Mouse (Mus musculus) T-helper 2 cell (primary cell): Measurements from ENCODE around the gene Usp6nl.

Source experiments
- in situ Hi-C: fragments of 300-600 bp; cut with MboI, MseI; formaldehyde crosslinking; loops from one replicate; pipeline ENCODE4 v1.15.1; 2025; ENCODE audit warnings: high pct_unique_total_duplicates

The Usp6nl gene

DNA sequence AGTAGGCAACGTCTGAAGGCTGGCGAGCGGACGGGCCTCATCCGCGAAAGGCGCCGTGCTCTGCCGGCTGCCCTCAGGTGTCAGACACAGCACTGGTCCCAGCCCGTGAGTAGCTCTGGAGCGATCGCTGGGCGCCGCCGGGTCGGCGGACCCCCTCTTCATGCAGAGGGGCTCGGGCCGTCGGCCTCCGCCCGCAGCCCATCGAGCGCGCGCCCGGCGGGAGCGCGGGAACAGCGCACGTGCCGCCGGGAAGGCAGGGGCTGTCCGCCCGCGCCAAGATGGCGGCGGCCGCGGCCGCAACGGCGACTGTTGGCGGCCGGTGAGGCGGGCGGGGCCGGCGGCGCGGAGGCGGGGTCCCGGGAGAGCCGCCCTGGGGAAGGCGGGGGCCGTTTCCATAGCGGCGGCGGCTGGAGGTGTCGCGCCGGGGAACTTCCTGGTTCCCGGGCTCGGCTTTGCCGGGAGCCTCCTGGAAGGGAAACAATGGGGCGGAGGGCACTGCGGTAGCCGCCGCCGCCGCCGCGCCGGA lies at the start of gene Usp6nl:
Gene Usp6nl, plus strand, starts transcription at position 292 of the 526 bp plus-strand sequence.
- in situ Hi-C loops = loop anchor here (25.0 kb wide), 1 partner anchor 1410 kb away; the partner anchor contains the start of gene Phyh

DNA sequence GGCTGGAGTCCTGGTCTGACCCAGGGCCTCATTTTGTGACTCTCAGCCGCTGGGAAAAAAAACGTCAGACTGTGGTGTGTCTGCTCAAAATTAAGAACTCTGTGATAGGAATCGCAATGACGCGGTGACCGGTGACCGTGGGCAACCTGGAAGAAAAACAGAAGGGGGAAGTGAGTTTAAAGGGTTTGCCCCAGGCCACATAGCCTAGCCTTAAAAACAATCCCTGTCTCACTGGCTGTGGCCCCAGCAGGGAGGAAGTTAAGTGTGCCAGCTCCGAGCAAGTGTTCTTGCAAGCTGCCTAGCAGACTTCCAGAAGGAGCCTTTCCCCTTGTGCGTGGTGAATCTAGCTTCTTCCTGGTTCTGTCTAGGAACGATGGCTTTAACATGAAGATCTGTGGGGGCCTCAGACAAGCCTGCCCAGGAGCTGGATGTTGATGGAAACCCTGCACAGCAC lies 49.0 kb upstream of the Usp6nl start:
- in situ Hi-C loops = no loop called here

- in situ Hi-C loops = loop anchor here (25.0 kb wide), 1 partner anchor 858 kb away; no protein-coding TSS in a partner anchor
Measured at GRCm38 (mm10) chr2:6278813-6279530, 43.5 kb upstream of the Usp6nl start.

- in situ Hi-C loops = loop anchor here (25.0 kb wide), 1 partner anchor 858 kb away; no protein-coding TSS in a partner anchor
Measured at GRCm38 (mm10) chr2:6279614-6280301, 42.7 kb upstream of the Usp6nl start.

DNA sequence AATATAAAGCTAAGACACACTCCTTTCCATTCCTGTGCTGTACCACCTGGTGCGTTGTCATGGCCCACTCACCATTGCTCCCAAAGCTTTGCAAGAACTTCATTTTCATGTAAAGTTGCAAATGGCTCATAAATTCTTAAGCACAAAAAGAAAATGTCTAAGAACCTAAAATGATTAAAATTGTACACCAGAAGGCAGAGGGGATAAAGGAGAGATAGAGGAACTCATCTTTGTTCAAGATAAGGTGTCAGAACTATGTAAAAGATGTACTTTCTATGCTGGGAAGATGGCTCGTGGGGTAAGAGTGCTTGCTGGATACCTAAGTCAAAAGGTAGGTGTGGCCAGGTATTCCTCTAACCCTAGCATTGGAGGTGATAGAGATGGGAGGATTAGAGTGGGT lies 38.9 kb upstream of the Usp6nl start:
- in situ Hi-C loops = loop anchor here (25.0 kb wide), 1 partner anchor 854 kb away; no protein-coding TSS in a partner anchor

- in situ Hi-C loops = loop anchor here (25.0 kb wide), 1 partner anchor 853 kb away; no protein-coding TSS in a partner anchor
Measured at GRCm38 (mm10) chr2:6284784-6285183, 37.7 kb upstream of the Usp6nl start.

DNA sequence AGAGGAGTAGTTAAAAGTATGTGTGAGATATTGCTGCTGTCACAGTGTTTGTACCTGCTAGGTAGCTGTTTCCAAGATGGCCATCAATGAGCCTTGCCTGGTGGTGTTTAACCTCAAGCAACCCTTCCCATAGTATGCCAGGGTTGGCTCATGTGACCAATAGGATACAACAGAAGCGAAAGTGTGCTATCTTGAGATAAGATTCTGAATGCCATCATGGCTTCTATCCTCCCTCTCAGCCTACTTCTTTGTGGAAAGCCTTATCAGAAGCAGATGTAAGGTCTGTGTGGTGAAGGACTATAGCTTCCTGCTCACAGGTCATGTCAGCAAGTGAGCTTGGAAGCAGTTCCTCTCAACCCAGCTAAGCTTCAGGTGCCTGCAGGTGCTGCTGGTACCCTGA lies 36.7 kb upstream of the Usp6nl start:
- in situ Hi-C loops = loop anchor here (25.0 kb wide), 1 partner anchor 852 kb away; no protein-coding TSS in a partner anchor

DNA sequence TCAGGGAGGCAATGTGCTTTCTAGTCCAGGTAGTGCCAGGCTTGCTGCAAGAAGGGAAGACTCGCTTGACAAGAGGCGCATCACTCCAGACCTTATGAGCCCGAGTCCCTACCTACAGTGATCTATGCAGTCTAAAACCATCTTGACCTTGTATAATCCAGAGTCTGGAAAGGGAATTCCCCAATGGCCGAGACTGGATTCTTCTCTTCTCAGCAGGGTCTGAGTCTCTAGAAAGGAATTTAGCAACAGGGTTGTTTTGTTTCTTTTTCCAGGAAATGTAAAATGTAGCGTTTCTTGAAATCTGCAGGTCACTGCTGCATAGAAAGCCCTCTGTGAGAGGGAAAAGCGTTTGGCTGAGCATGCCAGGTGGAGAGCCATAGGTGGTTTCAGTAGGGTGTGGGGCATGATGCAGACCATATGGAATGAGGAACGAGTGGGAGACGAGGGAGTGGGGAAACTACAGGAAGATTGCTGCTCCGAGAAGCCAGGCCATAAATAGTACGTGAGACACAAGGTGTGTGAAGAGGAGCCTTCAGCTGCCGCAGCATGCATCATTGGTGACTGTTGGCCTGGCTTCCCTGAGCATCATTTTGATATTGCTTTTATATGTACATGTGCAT lies 28.5 kb upstream of the Usp6nl start:
- in situ Hi-C loops = loop anchor here (25.0 kb wide), 1 partner anchor 843 kb away; no protein-coding TSS in a partner anchor

- in situ Hi-C loops = loop anchor here (25.0 kb wide), 1 partner anchor 842 kb away; no protein-coding TSS in a partner anchor
Measured at GRCm38 (mm10) chr2:6294993-6295628, 27.4 kb upstream of the Usp6nl start.

DNA sequence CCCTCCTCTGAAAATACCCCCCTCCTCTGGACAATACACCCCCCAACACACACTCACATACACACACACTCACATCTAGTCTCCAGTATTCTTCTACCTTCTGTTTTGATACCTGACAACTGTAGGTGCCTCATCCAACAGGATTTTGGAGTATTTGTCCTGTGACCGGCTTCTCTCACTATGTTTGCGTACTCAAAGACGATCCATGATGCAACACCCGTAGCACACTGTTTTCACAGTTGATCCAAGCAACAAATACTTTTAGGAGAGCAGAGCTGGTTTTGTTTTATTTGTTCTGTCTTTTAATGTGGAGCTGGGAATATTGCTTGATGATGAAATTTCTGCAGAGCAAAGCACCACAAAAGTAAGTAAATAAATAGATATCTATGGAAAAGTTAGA lies 17.7 kb upstream of the Usp6nl start:
- in situ Hi-C loops = loop anchor here (25.0 kb wide), 1 partner anchor 1392 kb away; the partner anchor contains the start of gene Phyh

DNA sequence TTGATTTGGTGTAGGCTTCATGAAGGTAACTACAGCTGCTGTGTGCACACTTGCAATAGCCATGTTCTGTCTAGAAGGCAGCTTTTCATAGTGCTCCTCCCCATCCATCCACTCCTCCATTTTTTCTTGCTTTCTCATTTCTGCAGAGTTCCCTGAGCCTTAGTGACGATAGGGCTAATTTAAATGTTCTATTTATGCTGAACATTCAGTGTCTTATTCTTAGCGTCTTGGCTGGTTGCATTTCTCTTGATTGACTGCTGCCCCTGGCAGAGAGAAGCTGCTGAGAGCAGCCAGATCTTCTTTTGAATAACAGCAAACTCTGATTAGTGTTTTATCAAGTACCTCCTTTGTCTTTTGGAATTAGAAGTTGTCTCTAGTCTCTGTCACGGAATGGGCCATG lies 15.6 kb upstream of the Usp6nl start:
- in situ Hi-C loops = loop anchor here (25.0 kb wide), 1 partner anchor 1395 kb away; the partner anchor contains the start of gene Phyh

- in situ Hi-C loops = loop anchor here (25.0 kb wide), 1 partner anchor 1397 kb away; the partner anchor contains the start of gene Phyh
Measured at GRCm38 (mm10) chr2:6309373-6309821, 13.1 kb upstream of the Usp6nl start.

DNA sequence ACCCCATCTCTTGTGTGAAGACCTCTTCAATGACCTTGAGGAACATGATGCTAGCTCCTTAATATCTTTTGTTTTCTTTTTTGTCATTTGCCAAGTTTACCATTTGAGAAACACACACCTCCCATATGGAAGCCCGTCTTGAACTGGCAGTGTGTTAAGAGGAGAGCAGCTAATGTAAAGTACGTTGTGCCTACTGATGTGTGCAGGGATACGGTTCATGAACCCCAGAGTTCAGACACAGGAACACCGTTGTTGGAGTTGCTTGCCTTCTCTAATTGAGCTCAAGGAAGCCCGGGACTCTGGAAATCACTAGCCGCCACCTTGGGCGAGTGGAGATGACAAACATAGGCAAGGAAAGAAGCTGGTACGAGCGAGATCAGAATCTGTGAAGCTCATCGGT lies 9.7 kb upstream of the Usp6nl start:
- in situ Hi-C loops = loop anchor here (25.0 kb wide), 1 partner anchor 1400 kb away; the partner anchor contains the start of gene Phyh

GRCm38 (mm10) chr2:6313733-6314132 lies 8.7 kb upstream of the Usp6nl start:
- in situ Hi-C loops = loop anchor here (25.0 kb wide), 1 partner anchor 1401 kb away; the partner anchor contains the start of gene Phyh

DNA sequence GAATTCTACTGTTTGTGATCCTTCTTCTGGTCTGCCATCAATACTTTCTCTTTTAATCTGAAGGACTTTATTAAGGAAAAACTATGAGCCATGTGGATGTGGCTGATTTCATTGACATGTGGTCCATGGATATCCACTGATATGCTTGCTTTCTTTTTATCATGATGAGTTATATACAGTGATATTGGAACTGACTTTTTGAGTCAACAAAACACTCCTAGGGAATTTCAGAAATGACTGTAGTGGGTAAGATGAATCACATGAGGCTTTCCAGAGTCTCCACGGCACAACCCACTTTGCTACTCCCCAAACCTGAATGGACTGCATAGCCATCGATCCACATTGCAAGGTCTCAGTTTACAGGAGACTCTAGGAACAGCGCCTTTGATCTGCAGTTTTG lies 2.3 kb upstream of the Usp6nl start:
- in situ Hi-C loops = loop anchor here (25.0 kb wide), 1 partner anchor 1408 kb away; the partner anchor contains the start of gene Phyh

- in situ Hi-C loops = loop anchor here (25.0 kb wide), 1 partner anchor 1410 kb away; the partner anchor contains the start of gene Phyh
Measured at GRCm38 (mm10) chr2:6321769-6322375, 595 bp upstream of the Usp6nl start.

DNA sequence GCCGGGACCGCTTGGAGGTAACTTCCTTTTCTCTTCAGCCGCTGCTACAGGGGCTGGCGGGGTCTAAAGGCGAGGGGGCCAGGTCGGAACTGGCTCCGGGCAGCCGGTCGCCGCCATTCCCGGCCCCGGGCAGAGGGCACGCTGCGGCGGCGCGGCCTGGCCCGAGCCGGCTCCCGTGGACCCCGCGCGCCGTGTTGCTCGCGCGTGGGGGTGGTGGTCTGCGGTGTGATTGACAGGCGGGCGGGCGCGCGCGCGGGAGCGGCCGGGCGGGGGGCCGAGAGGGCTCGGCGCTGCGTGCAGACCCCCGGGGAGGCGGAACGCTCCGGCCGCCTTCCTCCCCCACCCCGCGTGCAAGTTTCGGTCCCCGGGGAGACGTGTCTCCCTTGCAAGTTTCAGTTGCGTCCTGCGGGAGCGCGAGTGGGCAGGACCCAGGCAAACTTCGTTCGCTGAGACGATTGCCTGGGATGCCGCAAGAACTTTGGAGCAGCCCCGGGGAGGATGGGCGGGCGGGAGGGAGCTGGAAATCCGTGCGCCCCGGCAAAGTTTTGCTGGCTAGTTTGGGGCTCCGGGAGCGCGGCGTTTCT lies 563 bp downstream of the Usp6nl start:
- in situ Hi-C loops = loop anchor here (25.0 kb wide), 1 partner anchor 1411 kb away; the partner anchor contains the start of gene Phyh

DNA sequence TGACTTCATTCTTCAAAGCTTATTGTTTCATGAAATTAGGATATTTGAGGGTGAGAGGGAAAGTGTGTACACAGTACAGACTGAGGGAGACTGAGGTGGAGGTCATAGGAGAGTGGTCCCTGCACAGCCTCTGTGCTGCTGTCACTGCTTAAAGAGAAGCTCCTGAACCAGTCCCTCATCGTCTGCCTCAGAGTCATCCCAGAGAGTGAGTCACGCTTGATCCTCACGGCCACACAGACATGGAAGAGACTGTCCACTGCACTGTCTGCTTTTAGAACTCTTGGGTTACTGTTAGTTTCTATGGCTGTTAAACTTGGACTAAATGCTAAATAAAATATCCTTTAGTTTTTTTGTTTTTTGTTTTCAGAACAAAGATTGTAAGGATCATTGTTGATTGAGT lies 3.2 kb downstream of the Usp6nl start:
- in situ Hi-C loops = no loop called here

- in situ Hi-C loops = no loop called here
Measured at GRCm38 (mm10) chr2:6328927-6329326, 6.5 kb downstream of the Usp6nl start.

DNA sequence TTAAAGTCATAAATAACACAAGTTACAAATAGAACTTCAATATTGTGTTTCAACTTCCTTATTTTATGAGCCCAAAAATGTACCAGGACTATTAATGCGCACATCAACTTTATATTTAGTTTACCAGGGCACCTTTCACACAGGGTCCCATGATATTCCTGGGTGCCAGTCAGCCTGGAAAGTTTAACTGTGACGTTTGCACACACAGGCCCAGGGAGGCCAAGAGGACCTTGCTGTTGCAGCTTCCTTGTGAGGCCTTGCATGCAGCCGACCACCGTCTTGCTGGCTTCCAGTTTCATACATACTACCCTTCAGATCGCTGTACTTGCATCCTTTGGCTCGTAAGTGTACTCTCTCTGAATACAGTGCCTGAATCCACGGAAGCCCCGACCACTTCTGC lies 8.3 kb downstream of the Usp6nl start:
- in situ Hi-C loops = no loop called here
